Mouse (Mus musculus) forebrain, embryonic 16.5 days (tissue): ENCODE measurements at regions not wholly inside any gene's neighbourhood (a gene's known extent, or its start where the extent isn't known, plus 50 kb on each side); places are given as distances from the start of the nearest gene placed in this dataset.
"Not testable (repeated sequence)": the region's sequence is repeated elsewhere in the genome, so short reads cannot be mapped to it uniquely, and the experiment has no call there.

ENCODE experiments used
- ATAC-seq: fragments of 200-750 bp; cut with Nextera tagmentation; 2 replicates; pipeline ENCODE4 v1.8.0; 2017; ENCODE audit warnings: mild to moderate bottlenecking, moderate library complexity
- H3K27ac ChIP-seq: fragments of 300-500 bp; sonication (generic); 2 replicates; pipeline ENCODE4 v1.5.1; 2014; ENCODE audit warnings: low read length, control low read depth
- H3K27me3 ChIP-seq: fragments of 300-500 bp; sonication (generic); replicated peaks from 2 replicates; pipeline ENCODE4 v1.6.1; 2014; ENCODE audit warnings: low read length; ENCODE audit not compliant: control insufficient read depth, insufficient read depth
- H3K36me3 ChIP-seq: fragments of 300-500 bp; sonication (generic); 2 replicates; pipeline ENCODE4 v1.6.1; 2014; ENCODE audit not compliant: control insufficient read depth, insufficient read depth
- H3K4me1 ChIP-seq: fragments of 300-500 bp; sonication (generic); replicated peaks from 2 replicates; pipeline ENCODE4 v1.6.1; 2014; ENCODE audit warnings: low read length; ENCODE audit not compliant: control insufficient read depth, insufficient read depth
- H3K4me2 ChIP-seq: fragments of 300-500 bp; sonication (generic); 2 replicates; pipeline ENCODE4 v1.6.1; 2014; ENCODE audit warnings: mild to moderate bottlenecking, low read length, control low read depth
- H3K4me3 ChIP-seq: fragments of 300-500 bp; sonication (generic); replicated peaks from 2 replicates; pipeline ENCODE4 v1.5.1; 2014; ENCODE audit warnings: mild to moderate bottlenecking, low read length, control low read depth
- H3K9ac ChIP-seq: fragments of 300-500 bp; sonication (generic); replicated peaks from 2 replicates; pipeline ENCODE4 v1.6.1; 2014; ENCODE audit warnings: low read depth, low read length, control low read depth
- H3K9me3 ChIP-seq: fragments of 300-500 bp; sonication (generic); 2 replicates; pipeline ENCODE4 v1.6.1; 2016; ENCODE audit warnings: low read length; ENCODE audit not compliant: control insufficient read depth
- WGBS: fragments of 180-500 bp; shearing (Covaris S2); extraction: QIAGEN DNeasy Blood & Tissue Kit; methylation state at CpG from one replicate; pipeline ENCODE4 v1.1.7; 2014; 5-methylcytosine and 5-hydroxymethylcytosine counted together

DNA sequence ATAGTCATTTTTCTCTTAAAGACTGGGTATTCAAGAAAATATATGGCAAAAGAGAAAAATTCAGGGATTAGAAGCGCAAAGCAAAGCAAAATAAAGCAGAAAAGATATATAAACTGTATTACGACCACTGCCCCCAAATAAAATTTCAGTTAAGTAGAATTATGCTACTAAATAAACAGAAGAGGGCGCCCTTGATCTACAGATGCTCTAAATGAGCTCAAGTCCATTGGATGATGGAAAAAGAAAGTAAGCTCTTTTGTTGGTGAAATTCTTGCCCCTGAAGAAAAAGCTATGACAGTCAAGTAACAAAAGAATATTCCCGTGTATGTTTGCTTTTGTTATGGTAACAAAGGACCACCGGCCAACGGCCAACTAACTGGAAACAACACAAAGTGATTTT lies 165.5 kb upstream of the Stk26 start:
- Histone ChIP-seq H3K27me3 (no peaks in the 10 kb centered on the region), H3K27ac (no peak overlapping the region), H3K4me3 (no peak overlapping the region), H3K4me2 (no peak overlapping the region), H3K9ac (no peak overlapping the region), H3K9me3 (no peaks in the 10 kb centered on the region), H3K36me3 (no peaks in the 10 kb centered on the region), H3K4me1 (no peaks in the 10 kb centered on the region)
- 29% methylated on average over 6 of the region's 6 CpGs for WGBS
- ATAC-seq: no peak

DNA sequence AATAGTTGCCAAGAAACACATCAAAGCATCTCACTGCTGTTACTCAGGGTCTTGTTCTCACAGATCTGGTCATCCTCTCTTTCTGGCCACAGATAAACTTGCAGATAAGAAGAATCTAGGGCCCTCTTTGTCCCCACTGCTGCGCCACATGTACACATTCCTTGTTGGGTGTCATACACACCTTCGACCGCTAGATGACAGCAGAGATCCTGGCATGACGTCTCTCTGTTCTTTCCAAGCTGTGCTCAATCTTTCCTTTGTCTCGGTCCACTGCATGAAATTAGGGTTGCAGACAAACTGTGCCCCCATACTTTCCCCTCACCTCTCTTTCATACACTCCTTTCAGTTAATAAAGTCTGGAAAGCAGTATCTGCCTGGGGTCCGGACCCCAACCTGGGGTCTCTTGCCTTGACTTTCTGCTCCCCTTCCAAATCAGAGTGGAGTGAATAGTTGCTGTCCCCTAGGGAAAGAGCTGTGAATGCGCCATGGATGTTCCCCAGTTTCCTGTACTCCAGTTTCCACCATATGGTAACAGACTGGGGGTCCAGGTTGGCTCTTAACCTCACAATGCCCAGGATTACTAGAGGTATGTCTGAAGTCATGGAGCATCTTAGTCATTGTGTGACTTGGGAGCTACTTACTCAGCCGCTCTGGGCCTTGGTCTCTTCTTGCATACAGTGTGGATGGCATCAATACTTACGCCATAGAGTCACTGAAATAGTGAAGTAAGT lies 182.8 kb upstream of the Stk26 start:
- Histone ChIP-seq H3K9me3 (no peaks in the 10 kb centered on the region), H3K27ac (no peak overlapping the region), H3K4me1 (no peaks in the 10 kb centered on the region), H3K4me2 (no peak overlapping the region), H3K9ac (no peak overlapping the region), H3K36me3 (no peaks in the 10 kb centered on the region), H3K4me3 (no peak overlapping the region), H3K27me3 (no peaks in the 10 kb centered on the region)
- peak; percentile 84 for ATAC-seq
- WGBS: 34% methylated on average over 9 of the region's 9 CpGs

DNA sequence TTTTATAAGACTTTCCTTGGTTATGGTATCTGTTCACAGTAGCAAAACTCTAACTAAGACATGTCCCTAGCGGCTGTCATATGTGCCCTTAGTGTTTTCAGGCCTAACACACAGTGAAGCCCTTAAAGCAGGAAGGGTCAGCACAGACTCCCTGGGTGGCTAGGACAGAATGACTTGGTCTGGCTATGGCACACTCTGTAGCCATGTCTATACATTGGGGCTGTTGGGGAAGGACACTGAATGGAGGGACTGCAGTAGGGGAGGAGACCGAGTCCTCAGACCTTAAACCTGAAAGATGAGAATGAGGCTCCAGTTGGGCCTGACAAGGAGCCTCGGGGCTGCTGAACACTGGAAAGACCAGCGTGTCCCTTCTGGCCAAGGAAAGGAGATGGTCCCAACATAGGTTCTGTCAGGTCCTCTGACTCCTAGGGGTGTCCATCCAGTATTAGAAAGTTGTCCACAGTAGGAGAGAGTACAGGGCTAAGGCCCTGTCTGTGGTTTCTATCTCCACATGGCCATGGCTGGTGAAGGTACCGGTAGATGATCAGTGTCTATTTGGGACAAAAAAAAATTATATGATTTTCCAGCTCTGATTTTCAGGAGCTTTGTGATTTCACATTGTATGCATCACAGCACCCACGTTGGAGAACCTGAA lies 183.5 kb upstream of the Stk26 start:
- WGBS: 73% methylated on average over 6 of the region's 6 CpGs
- Histone ChIP-seq H3K36me3 (no peaks in the 10 kb centered on the region), H3K9ac (no peak overlapping the region), H3K4me2 (no peak overlapping the region), H3K27ac (no peak overlapping the region), H3K4me3 (no peak overlapping the region), H3K4me1 (no peaks in the 10 kb centered on the region), H3K27me3 (no peaks in the 10 kb centered on the region), H3K9me3 (no peaks in the 10 kb centered on the region)
- no peak for ATAC-seq

DNA sequence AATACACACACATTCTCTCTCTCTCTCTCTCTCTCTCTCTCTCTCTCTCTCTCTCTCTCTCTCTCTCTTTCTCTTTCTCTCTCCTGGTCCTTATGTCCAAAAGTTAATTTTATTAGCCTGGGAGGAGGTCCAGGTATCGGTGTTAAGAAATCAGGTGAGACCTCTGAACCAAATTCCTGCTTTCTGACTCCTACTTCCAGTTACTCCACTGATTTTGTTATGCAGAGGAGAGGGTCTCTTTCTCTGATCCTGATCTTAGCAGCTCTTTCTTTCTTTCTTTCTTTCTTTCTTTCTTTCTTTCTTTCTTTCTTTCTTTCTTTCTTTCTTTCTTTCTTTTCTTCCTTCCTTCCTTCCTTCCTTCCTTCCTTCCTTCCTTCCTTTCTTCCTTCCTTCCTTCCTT lies 185.5 kb upstream of the Stk26 start:
- not testable (repeated sequence) for H3K4me1 ChIP-seq
- 89% methylated on average over 1 of the region's 1 CpGs for WGBS

DNA sequence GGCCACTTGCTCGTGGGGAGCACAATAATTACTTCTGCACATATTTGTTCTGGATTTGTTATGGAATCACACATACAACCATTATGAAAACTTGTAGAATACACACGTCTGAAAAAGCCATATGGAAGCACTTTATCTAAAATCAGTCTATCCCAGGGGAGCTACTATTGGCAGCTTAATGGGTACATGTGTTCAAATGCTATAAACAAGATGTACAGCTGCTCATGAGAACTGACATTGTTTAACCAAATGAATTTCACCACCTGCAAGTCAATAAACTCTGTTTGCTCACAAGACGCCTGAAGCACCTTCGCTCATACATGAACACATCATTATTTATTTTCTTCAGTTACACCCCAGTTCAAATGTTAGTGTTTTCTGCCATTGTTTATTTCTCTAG lies 199.5 kb upstream of the Stk26 start:
- H3K9ac ChIP-seq: no peak overlapping the region
- H3K4me3 ChIP-seq: no peak overlapping the region
- no peaks in the 10 kb centered on the region for H3K36me3 ChIP-seq
- no peak overlapping the region for H3K4me2 ChIP-seq
- no peak overlapping the region for H3K27ac ChIP-seq
- H3K27me3 ChIP-seq: no peaks in the 10 kb centered on the region
- H3K4me1 ChIP-seq: no peaks in the 10 kb centered on the region
- ATAC-seq: no peak
- 50% methylated on average over 4 of the region's 4 CpGs for WGBS
- no peaks in the 10 kb centered on the region for H3K9me3 ChIP-seq

More for the DNA sequence above, 185.5 kb upstream of the Stk26 start:
- not testable (repeated sequence) for H3K27ac ChIP-seq, H3K27me3 ChIP-seq, H3K4me2 ChIP-seq, H3K4me3 ChIP-seq, ATAC-seq, H3K9me3 ChIP-seq, H3K9ac ChIP-seq, H3K36me3 ChIP-seq

DNA sequence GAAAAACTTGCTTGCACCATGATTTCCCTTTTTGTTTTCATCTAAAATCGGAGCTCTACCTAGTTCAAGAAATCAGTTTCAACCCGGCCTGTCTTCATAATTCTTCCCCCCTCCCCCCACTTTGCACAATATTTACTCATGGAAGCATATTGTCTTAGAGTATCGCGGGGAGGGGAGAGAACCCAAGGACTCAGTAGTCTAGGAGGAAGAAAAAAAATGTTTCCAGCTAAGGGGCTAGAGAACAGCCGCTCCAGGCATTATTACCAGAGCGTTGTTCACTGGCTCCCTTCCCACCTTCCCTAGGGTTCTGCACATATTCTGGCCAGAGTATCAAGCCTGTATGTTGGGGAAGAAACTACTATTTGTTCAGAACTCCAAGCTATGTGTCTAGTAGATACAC lies 205.2 kb upstream of the Stk26 start:
- peak overlapping the region; percentile 63 for H3K4me2 ChIP-seq
- H3K27me3 ChIP-seq: no peaks in the 10 kb centered on the region
- no peaks in the 10 kb centered on the region for H3K36me3 ChIP-seq
- H3K4me1 ChIP-seq: 0 out of 2 replicates have a peak, but pooled peaks cover 4% of the 10 kb centered on the region
- 20% methylated on average over 6 of the region's 6 CpGs for WGBS
- no peaks in the 10 kb centered on the region for H3K9me3 ChIP-seq
- peak overlapping the region; percentile 59 for H3K4me3 ChIP-seq
- peak overlapping the region; percentile 46; the same call in 1 of the 2 replicates for H3K9ac ChIP-seq
- no peak overlapping the region for H3K27ac ChIP-seq
- ATAC-seq: 0 out of 2 replicates have a peak, but pooled peaks have one; percentile 16

DNA sequence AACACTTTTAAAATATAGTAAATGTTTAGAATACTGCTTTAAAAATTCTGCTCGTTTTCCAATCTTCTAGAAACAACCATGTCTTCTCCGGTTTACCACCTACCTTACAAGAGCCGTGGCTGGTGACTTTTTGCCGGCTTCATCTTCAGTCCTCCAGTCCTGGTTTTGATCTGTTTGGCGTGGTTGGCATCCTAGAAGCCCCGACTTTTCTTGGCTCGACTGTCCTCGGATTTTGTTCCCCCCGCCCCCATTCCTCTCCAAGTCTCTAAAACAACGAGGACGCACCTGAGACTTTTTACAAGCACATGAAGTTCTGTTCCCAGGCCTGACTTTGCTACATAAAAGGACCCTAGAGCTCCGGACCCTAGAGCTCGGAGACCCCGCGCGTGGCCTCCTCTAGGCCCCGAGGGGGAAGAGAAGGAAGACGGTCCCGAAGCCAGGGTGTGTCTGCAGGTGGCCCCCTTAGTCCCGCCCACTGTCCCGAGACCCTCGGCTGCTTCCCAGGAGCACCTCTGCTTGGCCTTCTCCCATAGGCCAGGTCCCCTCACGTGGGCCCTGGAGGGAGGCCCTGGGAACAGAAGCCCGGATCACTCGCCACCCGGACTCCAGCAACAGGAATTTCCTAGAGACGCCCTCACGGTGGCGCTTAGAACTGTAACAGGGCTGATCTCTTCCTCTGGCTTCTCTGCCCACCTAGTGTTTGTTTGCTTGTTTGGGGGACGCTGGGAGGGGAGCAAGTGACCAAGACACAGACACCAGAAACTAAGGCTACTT lies 205.8 kb upstream of the Stk26 start:
- 16% methylated on average over 30 of the region's 30 CpGs for WGBS

DNA sequence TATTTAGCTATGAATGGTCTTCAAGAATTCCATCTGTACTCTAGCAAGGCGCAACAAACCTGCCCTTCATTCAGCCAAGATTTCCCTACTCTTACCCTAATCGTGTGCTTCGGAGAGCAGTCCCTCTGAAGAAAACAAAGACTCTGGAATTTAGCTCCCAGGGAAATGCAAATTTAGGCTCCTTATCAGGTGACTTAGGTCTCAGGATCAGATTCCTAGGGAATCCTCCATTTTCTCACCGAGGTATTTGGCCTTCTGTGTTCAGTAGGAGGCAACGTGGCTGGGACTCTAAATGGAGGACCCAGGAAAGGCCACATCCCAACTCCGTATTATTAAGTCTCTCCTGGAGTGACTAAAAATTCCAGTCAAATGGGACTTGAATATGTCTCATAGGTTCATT lies 204.2 kb upstream of the Olfr1324 start:
- ATAC-seq: no peak
- H3K27ac ChIP-seq: no peak overlapping the region
- H3K4me2 ChIP-seq: no peak overlapping the region
- H3K9me3 ChIP-seq: no peaks in the 10 kb centered on the region
- H3K27me3 ChIP-seq: no peaks in the 10 kb centered on the region
- no peak overlapping the region for H3K4me3 ChIP-seq
- WGBS: 27% methylated on average over 6 of the region's 6 CpGs
- H3K9ac ChIP-seq: no peak overlapping the region
- 0 out of 2 replicates have a peak, but pooled peaks cover 4% of the 10 kb centered on the region for H3K4me1 ChIP-seq
- no peaks in the 10 kb centered on the region for H3K36me3 ChIP-seq

More for the DNA sequence above, 205.8 kb upstream of the Stk26 start:
- peak overlapping the region; percentile 46 for H3K9ac ChIP-seq
- 0 out of 2 replicates have a peak, but pooled peaks cover 4% of the 10 kb centered on the region for H3K4me1 ChIP-seq
- peak overlapping the region; percentile 59 for H3K4me3 ChIP-seq
- H3K27me3 ChIP-seq: no peaks in the 10 kb centered on the region
- ATAC-seq: peak; percentile 99
- peak overlapping the region; percentile 63 for H3K4me2 ChIP-seq
- no peak overlapping the region for H3K27ac ChIP-seq
- H3K36me3 ChIP-seq: no peaks in the 10 kb centered on the region
- H3K9me3 ChIP-seq: no peaks in the 10 kb centered on the region

DNA sequence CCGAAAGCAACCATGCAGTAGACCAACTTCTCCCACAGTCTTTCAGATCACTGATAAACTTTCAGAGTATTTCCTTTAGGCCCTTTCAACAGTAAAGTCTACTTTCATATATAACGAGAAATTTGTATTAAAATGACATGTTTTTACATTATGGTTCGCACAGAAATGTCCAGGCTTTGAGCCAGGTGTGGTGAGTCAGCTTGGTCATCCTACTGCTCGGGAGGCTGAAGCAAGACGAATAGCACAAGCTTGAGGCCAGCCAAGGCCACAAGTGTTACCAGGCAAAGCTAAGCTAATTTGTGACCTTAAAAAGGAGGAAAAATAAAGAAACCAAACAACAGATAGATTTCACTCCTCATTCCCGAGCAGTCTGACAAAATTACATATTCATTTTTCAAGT lies 197.0 kb upstream of the Olfr1324 start:
- no peak overlapping the region for H3K27ac ChIP-seq
- H3K4me3 ChIP-seq: no peak overlapping the region
- H3K4me1 ChIP-seq: no peaks in the 10 kb centered on the region
- H3K4me2 ChIP-seq: no peak overlapping the region
- no peaks in the 10 kb centered on the region for H3K9me3 ChIP-seq
- no peaks in the 10 kb centered on the region for H3K36me3 ChIP-seq
- H3K27me3 ChIP-seq: no peaks in the 10 kb centered on the region
- WGBS: 83% methylated on average over 6 of the region's 6 CpGs
- no peak for ATAC-seq
- no peak overlapping the region for H3K9ac ChIP-seq
